Mouse (Mus musculus) stomach, postnatal 0 days (tissue): ENCODE results near the gene Plod1.

Experiments
- CTCF ChIP-seq: IDR thresholded peaks from 2 replicates; pipeline ENCODE4 v1.5.1; 2016; ENCODE audit warnings: antibody characterized with exemption, low read depth, mild to moderate bottlenecking, moderate library complexity
- EP300 ChIP-seq: optimal IDR thresholded peaks from 2 replicates; pipeline ENCODE3; 2016; ENCODE audit warnings: antibody characterized with exemption

DNA sequence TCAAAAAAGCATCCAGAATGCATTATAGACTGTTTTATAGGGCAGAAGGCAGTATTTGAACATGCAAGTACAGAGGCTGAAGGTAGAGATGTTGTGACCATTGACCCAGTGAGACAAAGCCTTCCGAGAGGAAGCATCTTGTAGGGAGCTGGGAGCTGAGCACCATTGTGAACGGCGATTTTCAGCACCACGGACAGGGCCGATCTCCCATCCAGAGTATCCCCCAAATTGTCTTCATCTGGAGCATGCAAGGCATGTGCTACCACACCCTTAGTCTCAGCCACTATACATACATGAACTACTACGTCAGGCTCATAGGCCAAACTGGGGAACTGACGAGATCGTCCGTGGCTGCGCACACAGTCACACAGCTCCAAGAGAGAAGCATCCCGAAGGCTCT lies 20.6 kb upstream of the Plod1 start:
- TF ChIP-seq CTCF, result no peak
- TF ChIP-seq EP300, result no peak
